Mouse (Mus musculus): ENCODE measurements around the gene Bub1. TPM values are rescaled to one million over a fixed set of nuclear protein-coding genes. Genes with fewer than 3 reads are reported as not detected.
A peak's percentile ranks its signal among the peaks of the same experiment; 100 is the strongest.

Gene Bub1
- total RNA-seq, 2 experiments from 2014 or later, result 55.3 to 75.7 TPM

DNA sequence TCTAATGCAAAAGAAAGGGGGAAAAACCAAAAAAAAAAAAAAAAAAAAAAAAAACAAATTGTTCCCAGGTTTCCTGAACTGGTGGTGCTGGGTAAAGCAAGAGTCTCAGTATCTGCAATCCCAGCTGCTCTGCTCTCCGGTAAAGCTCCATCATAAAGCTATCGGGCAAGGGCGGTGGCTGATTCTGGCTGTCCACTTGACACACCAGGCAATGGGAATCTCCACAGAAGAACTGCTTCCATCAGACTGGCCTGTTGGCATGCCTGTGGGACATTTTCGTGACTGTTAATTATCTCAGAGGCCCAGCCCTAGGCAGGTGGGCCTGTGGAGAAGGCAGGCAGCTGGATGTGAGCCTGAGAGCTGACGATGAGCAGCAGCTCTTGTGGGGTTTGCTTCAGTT, 53.2 kb downstream of the Bub1 start:
- no peak for ATAC-seq (replicated peaks; ENCODE audit: poor library complexity)

GRCm38 (mm10) chr2:127775013-127775412, 56.7 kb downstream of the Bub1 start:
- ATAC-seq (replicated peaks; ENCODE audit: poor library complexity), result no peak

DNA sequence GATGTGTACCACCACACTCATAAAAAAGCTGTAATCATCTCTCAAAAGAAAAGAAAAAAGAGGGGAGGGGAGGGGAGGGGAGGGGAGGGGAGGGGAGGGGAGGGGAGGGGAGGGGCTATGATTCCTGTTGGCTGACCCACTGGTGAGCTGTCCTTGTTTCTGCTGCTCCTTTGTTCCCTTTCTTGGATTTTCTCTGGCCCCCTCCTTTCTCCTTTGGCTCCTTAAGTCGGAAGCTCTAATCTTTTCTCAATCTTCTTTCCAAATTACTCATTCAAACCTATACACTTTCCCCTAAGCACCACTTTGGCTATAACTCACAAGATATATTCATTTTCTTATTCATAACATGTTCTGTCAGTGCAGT, 57.1 kb downstream of the Bub1 start:
- no peak for ATAC-seq (replicated peaks; ENCODE audit: poor library complexity)

- ATAC-seq (replicated peaks; ENCODE audit: poor library complexity), result no peak
Measured at GRCm38 (mm10) chr2:127773938-127774577, 57.6 kb downstream of the Bub1 start.

- no peak for ATAC-seq (replicated peaks; ENCODE audit: poor library complexity)
Measured at GRCm38 (mm10) chr2:127761587-127761986, 70.1 kb downstream of the Bub1 start.

- ATAC-seq (replicated peaks; ENCODE audit: poor library complexity), result peak; percentile 31; the same call in 1 of the 2 replicates
Measured at GRCm38 (mm10) chr2:127760429-127761000, 71.2 kb downstream of the Bub1 start.

GRCm38 (mm10) chr2:127760014-127760413, 71.7 kb downstream of the Bub1 start:
- ATAC-seq (replicated peaks; ENCODE audit: poor library complexity), result no peak

DNA sequence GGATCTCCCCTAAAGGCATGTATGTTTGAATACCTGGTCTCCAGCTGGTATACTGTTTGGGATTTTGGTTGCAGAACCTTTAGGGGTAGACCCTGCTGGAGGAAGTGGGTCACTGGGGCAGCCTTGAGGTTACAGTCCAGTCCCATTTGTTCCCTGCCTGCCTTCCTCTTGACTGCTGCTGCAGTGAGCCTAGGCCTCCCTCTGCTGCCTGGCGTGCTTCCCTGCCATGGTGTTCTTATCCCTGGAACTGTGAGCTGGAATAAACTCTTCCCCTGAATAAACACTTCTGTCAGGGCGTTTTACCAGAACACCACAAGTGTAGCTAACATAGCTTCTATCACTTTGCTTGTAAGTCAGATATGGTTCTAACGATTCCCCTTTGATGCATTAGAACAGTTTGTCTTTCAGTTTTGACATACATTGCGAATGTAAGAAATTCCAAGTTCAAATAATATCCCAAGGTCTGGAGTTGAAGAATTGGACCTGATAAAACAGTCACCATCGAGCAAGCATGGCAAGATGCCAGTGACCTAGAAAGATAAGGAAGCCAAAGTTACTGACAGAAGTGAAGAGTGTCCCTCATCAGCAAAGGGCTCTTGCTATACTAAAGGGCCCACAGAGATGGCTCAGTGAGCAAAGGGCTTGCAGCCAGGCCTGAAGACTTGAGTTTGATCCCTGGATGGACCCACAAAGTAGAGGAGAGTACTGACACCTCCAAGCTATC, 72.3 kb downstream of the Bub1 start:
- ATAC-seq (replicated peaks; ENCODE audit: poor library complexity), result no peak

DNA sequence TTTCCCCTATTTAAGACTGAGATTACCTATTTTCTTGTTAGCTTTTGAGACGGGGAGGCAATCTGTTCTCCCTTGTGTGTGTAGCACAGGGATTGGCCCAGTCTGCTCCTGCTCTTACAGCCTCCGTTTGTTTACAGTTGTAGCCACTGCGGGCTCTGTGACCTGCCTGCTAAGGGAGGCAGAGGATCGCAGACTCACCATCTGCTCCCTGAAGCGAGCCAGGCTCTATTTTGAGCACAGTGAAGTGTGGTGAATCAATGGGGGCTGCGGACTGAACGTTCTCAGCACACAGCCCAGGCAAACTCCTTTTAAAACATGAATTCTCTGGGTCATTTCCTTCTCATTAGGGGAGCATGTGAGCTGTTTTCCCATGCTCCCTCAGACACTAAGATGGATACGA, 74.5 kb downstream of the Bub1 start:
- no peak for ATAC-seq (replicated peaks; ENCODE audit: poor library complexity)

DNA sequence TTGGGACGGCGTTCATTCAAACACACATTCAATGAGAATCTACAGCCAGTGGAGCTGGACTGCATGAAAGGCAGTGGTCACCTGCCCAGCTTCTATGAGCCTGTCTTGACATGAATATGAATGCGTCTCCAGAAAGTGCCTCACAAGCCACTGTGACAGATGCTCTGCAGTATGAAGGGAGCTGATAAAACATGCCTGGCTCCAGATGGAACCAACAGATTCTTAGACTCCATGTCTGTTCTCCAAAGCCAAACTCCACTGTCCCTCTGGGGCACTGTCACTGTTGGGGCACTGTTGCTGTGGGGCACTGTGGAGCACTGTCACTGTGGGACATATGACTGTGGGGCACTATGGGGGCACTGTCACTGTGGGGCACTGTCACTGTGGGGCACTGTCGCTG, 77.6 kb downstream of the Bub1 start:
- no peak for ATAC-seq (replicated peaks; ENCODE audit: poor library complexity)

DNA sequence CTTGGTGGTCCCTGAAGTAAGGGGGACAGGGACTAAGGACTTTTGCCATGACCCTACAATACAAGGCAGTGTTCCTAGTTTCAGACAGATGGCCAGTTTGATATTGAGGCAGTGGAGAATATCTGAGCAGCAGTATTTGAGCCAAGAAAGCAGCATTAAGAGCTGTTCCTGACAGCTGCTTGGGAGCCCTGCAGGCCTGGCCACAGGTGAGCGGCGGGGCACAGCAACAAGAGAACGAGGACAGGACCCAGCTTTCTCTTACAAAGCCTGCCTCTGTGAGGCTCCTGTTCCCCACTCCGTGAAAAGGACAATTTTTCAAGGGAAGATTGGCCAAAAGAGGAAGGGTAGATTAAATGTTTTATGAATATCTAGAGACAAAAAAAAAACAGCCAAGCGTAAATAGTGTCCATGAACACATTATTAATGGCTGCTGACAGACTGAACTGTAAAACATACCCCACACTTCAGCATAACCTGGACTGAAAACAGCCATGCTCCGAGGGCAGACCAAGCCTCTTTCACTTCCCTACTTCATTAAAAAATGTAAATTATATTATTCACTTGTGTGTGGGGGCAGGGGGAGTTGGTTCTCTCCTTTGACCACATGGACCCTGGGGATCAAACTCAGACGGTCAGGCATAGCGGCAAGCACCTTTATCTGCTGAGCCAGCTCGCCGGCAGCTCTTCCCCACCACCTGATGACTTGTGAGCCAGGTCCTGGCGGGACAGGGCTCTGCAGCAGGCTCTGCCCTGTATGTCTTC, 79.6 kb downstream of the Bub1 start:
- no peak for ATAC-seq (replicated peaks; ENCODE audit: poor library complexity)

Other genes starting within 250 kb of the Bub1 start
- gene Zfp661, start 244.8 kb downstream of the Bub1 start, total RNA-seq (2015), result 2.8 and 4.7 TPM in 2 replicates
- 2.6 and 4.9 TPM in 2 replicates for gene Zfp661, start 244.8 kb downstream of the Bub1 start, total RNA-seq (2017)
- 29.1 and 37.2 TPM in 2 replicates for gene Mrps5, start 244.6 kb downstream of the Bub1 start, total RNA-seq (2015)
- gene Mrps5, start 244.6 kb downstream of the Bub1 start, total RNA-seq (2017), result 121 and 187 TPM in 2 replicates
- gene Mal, start 175.2 kb downstream of the Bub1 start, total RNA-seq (2015), result not detected in 2 replicates
- not detected in 2 replicates for gene Mal, start 175.2 kb downstream of the Bub1 start, total RNA-seq (2017)
- not detected in 2 replicates for gene Mall, start 101.9 kb downstream of the Bub1 start, total RNA-seq (2015)
- gene Mall, start 101.9 kb downstream of the Bub1 start, total RNA-seq (2017), result not detected in 2 replicates
- 8.2 and 10.2 TPM in 2 replicates for gene Nphp1, start 43.0 kb downstream of the Bub1 start, total RNA-seq (2015)
- 12.9 and 14.9 TPM in 2 replicates for gene Nphp1, start 43.0 kb downstream of the Bub1 start, total RNA-seq (2017)
- 24.5 and 25.1 TPM in 2 replicates for gene Mtln, start 39.4 kb downstream of the Bub1 start, total RNA-seq (2015)
- 31.2 and 43.8 TPM in 2 replicates for gene Mtln, start 39.4 kb downstream of the Bub1 start, total RNA-seq (2017)
- gene Acoxl, start 7.0 kb upstream of the Bub1 start, total RNA-seq (2015), result not detected in 2 replicates
- gene Acoxl, start 7.0 kb upstream of the Bub1 start, total RNA-seq (2017), result 0.10 TPM in 1 of 2 replicates, not detected in the other